Mouse (Mus musculus): ENCODE measurements around the gene Sema4c. TPM values are rescaled to one million over a fixed set of nuclear protein-coding genes. Genes with fewer than 3 reads are reported as not detected.
A peak's percentile ranks its signal among the peaks of the same experiment; 100 is the strongest.

The Sema4c gene
- total and polyA plus RNA-seq, 3 experiments, result 0.87 TPM; not detected in 2

GRCm38 (mm10) chr1:36533546-36533945, 24.6 kb downstream of the Sema4c start:
- no peaks in the 10 kb centered on the region for H3K9me3 ChIP-seq (replicated peaks)
- DNase-seq (ENCODE audit: low spot score), result no peak
- H3K36me3 ChIP-seq (replicated peaks), result peaks cover 82% of the 10 kb centered on the region
- no peaks in the 10 kb centered on the region; the same call in 1 of the 2 replicates for H3K27me3 ChIP-seq (ENCODE audit: insufficient read depth, low read length)
- H3K4me3 ChIP-seq (ENCODE audit: low read depth, low read length), result no peak overlapping the region
- ATAC-seq (ENCODE audit: extremely low read depth, insufficient number of reproducible peaks, low FRiP score, poor library complexity, severe bottlenecking), result no peak
- TF ChIP-seq GATA2 (IDR thresholded peaks at IDR 0.05; ENCODE audit: borderline replicate concordance, low read depth, low read length) (no peak), GATA1 (IDR thresholded peaks at IDR 0.05; ENCODE audit: borderline replicate concordance, low read length) (no peak), CTCF (IDR thresholded peaks at IDR 0.05; ENCODE audit: low read depth, low read length) (no peak), TAL1 (conservative IDR thresholded peaks at IDR 0.05; ENCODE audit: low read depth, low read length) (no peak), POLR2AphosphoS5 (IDR thresholded peaks at IDR 0.05; ENCODE audit: insufficient replicate concordance, low read depth, low read length) (no peak)
- H3K4me1 ChIP-seq (ENCODE audit: insufficient read depth, low read depth, low read length), result peaks cover 20% of the 10 kb centered on the region

GRCm38 (mm10) chr1:36531461-36531860, 26.7 kb downstream of the Sema4c start:
- peaks cover 20% of the 10 kb centered on the region for H3K4me1 ChIP-seq (ENCODE audit: insufficient read depth, low read depth, low read length)
- no peak for ATAC-seq (ENCODE audit: extremely low read depth, insufficient number of reproducible peaks, low FRiP score, poor library complexity, severe bottlenecking)
- no peaks in the 10 kb centered on the region for H3K9me3 ChIP-seq (replicated peaks)
- H3K36me3 ChIP-seq (replicated peaks), result peaks cover 84% of the 10 kb centered on the region
- H3K4me3 ChIP-seq (ENCODE audit: low read depth, low read length), result peak overlapping the region; percentile 0; the same call in 1 of the 2 replicates
- no peak for TF ChIP-seq GATA1 (IDR thresholded peaks at IDR 0.05; ENCODE audit: borderline replicate concordance, low read length)
- no peak for TF ChIP-seq POLR2AphosphoS5 (IDR thresholded peaks at IDR 0.05; ENCODE audit: insufficient replicate concordance, low read depth, low read length)
- no peak for TF ChIP-seq TAL1 (conservative IDR thresholded peaks at IDR 0.05; ENCODE audit: low read depth, low read length)
- TF ChIP-seq CTCF (IDR thresholded peaks at IDR 0.05; ENCODE audit: low read depth, low read length), result no peak
- TF ChIP-seq GATA2 (IDR thresholded peaks at IDR 0.05; ENCODE audit: borderline replicate concordance, low read depth, low read length), result no peak
- no peak for DNase-seq (ENCODE audit: low spot score)
- no peaks in the 10 kb centered on the region; the same call in 1 of the 2 replicates for H3K27me3 ChIP-seq (ENCODE audit: insufficient read depth, low read length)

- Histone ChIP-seq H3K27me3 (ENCODE audit: insufficient read depth, low read length) (no peaks in the 10 kb centered on the region; the same call in 1 of the 2 replicates), H3K9me3 (replicated peaks) (no peaks in the 10 kb centered on the region), H3K4me1 (ENCODE audit: insufficient read depth, low read depth, low read length) (peaks cover 20% of the 10 kb centered on the region), H3K36me3 (replicated peaks) (peaks cover 84% of the 10 kb centered on the region), H3K4me3 (ENCODE audit: low read depth, low read length) (no peak overlapping the region)
- ATAC-seq (ENCODE audit: extremely low read depth, insufficient number of reproducible peaks, low FRiP score, poor library complexity, severe bottlenecking) (no peak), DNase-seq (ENCODE audit: low spot score) (no peak)
- TF ChIP-seq GATA2 (IDR thresholded peaks at IDR 0.05; ENCODE audit: borderline replicate concordance, low read depth, low read length) (no peak), CTCF (IDR thresholded peaks at IDR 0.05; ENCODE audit: low read depth, low read length) (no peak), POLR2AphosphoS5 (IDR thresholded peaks at IDR 0.05; ENCODE audit: insufficient replicate concordance, low read depth, low read length) (no peak), TAL1 (conservative IDR thresholded peaks at IDR 0.05; ENCODE audit: low read depth, low read length) (no peak), GATA1 (IDR thresholded peaks at IDR 0.05; ENCODE audit: borderline replicate concordance, low read length) (no peak)
These were observed 27.2 kb downstream of the Sema4c start for GRCm38 (mm10) chr1:36530962-36531361.

GRCm38 (mm10) chr1:36530485-36530884, 27.7 kb downstream of the Sema4c start:
- TF ChIP-seq GATA1 (IDR thresholded peaks at IDR 0.05; ENCODE audit: borderline replicate concordance, low read length) (no peak), TAL1 (conservative IDR thresholded peaks at IDR 0.05; ENCODE audit: low read depth, low read length) (no peak), CTCF (IDR thresholded peaks at IDR 0.05; ENCODE audit: low read depth, low read length) (no peak), POLR2AphosphoS5 (IDR thresholded peaks at IDR 0.05; ENCODE audit: insufficient replicate concordance, low read depth, low read length) (no peak), GATA2 (IDR thresholded peaks at IDR 0.05; ENCODE audit: borderline replicate concordance, low read depth, low read length) (no peak)
- H3K27me3 ChIP-seq (ENCODE audit: insufficient read depth, low read length), result no peaks in the 10 kb centered on the region; the same call in 1 of the 2 replicates
- ATAC-seq (ENCODE audit: extremely low read depth, insufficient number of reproducible peaks, low FRiP score, poor library complexity, severe bottlenecking) (no peak), DNase-seq (ENCODE audit: low spot score) (no peak)
- H3K4me3 ChIP-seq (ENCODE audit: low read depth, low read length), result no peak overlapping the region
- H3K4me1 ChIP-seq (ENCODE audit: insufficient read depth, low read depth, low read length), result peaks cover 20% of the 10 kb centered on the region
- peaks cover 84% of the 10 kb centered on the region for H3K36me3 ChIP-seq (replicated peaks)
- no peaks in the 10 kb centered on the region for H3K9me3 ChIP-seq (replicated peaks)

- no peak for ATAC-seq (ENCODE audit: extremely low read depth, insufficient number of reproducible peaks, low FRiP score, poor library complexity, severe bottlenecking)
- TF ChIP-seq TAL1 (conservative IDR thresholded peaks at IDR 0.05; ENCODE audit: low read depth, low read length) (no peak), CTCF (IDR thresholded peaks at IDR 0.05; ENCODE audit: low read depth, low read length) (no peak), POLR2AphosphoS5 (IDR thresholded peaks at IDR 0.05; ENCODE audit: insufficient replicate concordance, low read depth, low read length) (no peak), GATA2 (IDR thresholded peaks at IDR 0.05; ENCODE audit: borderline replicate concordance, low read depth, low read length) (no peak), GATA1 (IDR thresholded peaks at IDR 0.05; ENCODE audit: borderline replicate concordance, low read length) (no peak)
- peaks cover 84% of the 10 kb centered on the region for H3K36me3 ChIP-seq (replicated peaks)
- peaks cover 20% of the 10 kb centered on the region for H3K4me1 ChIP-seq (ENCODE audit: insufficient read depth, low read depth, low read length)
- DNase-seq (ENCODE audit: low spot score), result no peak
- no peaks in the 10 kb centered on the region for H3K9me3 ChIP-seq (replicated peaks)
- H3K27me3 ChIP-seq (ENCODE audit: insufficient read depth, low read length), result no peaks in the 10 kb centered on the region; the same call in 1 of the 2 replicates
- H3K4me3 ChIP-seq (ENCODE audit: low read depth, low read length), result no peak overlapping the region
These were observed 28.3 kb downstream of the Sema4c start for GRCm38 (mm10) chr1:36529875-36530274.

- no peak for DNase-seq (ENCODE audit: low spot score)
- peaks cover 14% of the 10 kb centered on the region for H3K4me1 ChIP-seq (ENCODE audit: insufficient read depth, low read depth, low read length)
- ATAC-seq (ENCODE audit: extremely low read depth, insufficient number of reproducible peaks, low FRiP score, poor library complexity, severe bottlenecking), result no peak
- no peaks in the 10 kb centered on the region; the same call in 1 of the 2 replicates for H3K27me3 ChIP-seq (ENCODE audit: insufficient read depth, low read length)
- peaks cover 85% of the 10 kb centered on the region for H3K36me3 ChIP-seq (replicated peaks)
- H3K9me3 ChIP-seq (replicated peaks), result no peaks in the 10 kb centered on the region
- H3K4me3 ChIP-seq (ENCODE audit: low read depth, low read length), result no peak overlapping the region
- TF ChIP-seq GATA1 (IDR thresholded peaks at IDR 0.05; ENCODE audit: borderline replicate concordance, low read length), result no peak
- no peak for TF ChIP-seq POLR2AphosphoS5 (IDR thresholded peaks at IDR 0.05; ENCODE audit: insufficient replicate concordance, low read depth, low read length)
These were observed 28.9 kb downstream of the Sema4c start for GRCm38 (mm10) chr1:36529274-36529673.

Measured in G1E (cell line).